Mouse (Mus musculus) liver, adult 2 months (tissue): Measurements from ENCODE around the gene Wipi2.

ENCODE experiments used
- CTCF ChIP-seq: fragments of 200-500 bp; IDR thresholded peaks from 2 replicates; pipeline ENCODE4 v1.5.1; 2011; ENCODE audit warnings: low read depth, low read length, control low read depth
- POLR2A ChIP-seq: fragments of 200-500 bp; IDR thresholded peaks from 2 replicates; pipeline ENCODE4 v1.6.1; 2011; ENCODE audit warnings: low read length, control low read depth; ENCODE audit not compliant: insufficient read depth; ENCODE audit errors: extremely low read depth

DNA sequence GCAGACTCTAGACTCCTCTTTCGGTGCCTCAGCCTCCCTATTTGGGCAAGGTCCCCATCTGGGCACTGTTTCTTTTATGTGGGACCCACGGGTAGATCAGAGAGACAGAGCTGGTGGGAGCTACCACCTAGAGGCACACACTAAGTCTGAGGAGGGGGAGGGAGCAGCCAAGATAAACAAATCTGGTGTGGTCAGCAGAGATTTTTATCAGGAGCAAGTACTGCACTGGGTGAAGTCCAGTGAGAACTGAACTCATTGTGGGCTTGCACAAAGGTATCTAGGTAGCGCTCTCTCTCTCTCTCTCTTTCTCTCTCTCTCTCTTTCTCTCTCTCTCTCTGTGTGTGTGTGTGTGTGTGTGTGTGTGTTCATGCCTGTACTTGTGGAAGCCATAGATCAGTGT is 13.0 kb upstream of the Wipi2 start:
- no peak for TF ChIP-seq POLR2A
- TF ChIP-seq CTCF = no peak
